Mouse (Mus musculus) cerebellum, adult (tissue): ENCODE data around the gene Ptbp3.

Experiments used
- ATAC-seq: cut with Nextera tagmentation; 2 replicates; pipeline ENCODE4 v1.9.2; 2017; ENCODE audit warnings: mild to moderate bottlenecking, moderate library complexity, mixed read lengths; ENCODE audit not compliant: insufficient number of reproducible peaks, low FRiP score, low TSS enrichment

The Ptbp3 gene

DNA sequence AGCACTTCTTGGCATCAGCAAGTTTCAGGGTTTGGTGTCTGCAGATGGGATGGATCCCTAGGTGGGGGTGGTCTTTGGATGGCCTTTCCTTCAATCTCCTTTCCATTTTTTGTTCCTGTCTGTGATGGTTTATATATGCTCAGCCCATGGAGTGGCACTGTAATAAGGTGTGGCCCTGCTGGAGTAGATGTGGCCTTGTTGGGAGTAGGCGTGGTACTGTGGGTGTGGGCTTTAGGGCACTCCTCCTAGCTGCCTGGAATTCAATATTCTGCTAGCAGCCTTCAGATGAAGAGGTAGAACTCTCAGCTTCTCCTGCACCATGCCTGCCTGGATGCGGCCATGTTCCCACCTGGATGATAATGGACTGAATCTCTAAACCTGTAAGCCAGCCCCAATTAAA, 39.6 kb downstream of the Ptbp3 start:
- ATAC-seq, result no peak

DNA sequence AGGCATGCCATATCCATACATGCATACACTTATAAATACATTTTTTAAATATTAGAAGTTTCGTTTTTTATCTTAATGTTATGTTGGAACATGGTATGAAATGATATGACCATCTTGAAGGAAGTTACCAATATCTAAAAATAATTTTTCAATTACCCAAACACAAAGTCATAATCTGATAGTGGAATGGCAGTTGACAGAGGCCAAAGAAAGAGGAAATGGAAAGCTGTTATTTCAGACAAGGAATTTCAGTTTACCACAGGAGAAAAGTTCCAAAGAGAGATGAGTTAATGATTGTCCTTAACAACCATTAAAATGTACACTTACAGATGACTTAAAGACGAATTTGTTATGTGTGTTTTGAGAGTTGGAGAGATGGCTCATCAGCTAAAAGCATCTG, 41.4 kb downstream of the Ptbp3 start:
- ATAC-seq, result no peak

DNA sequence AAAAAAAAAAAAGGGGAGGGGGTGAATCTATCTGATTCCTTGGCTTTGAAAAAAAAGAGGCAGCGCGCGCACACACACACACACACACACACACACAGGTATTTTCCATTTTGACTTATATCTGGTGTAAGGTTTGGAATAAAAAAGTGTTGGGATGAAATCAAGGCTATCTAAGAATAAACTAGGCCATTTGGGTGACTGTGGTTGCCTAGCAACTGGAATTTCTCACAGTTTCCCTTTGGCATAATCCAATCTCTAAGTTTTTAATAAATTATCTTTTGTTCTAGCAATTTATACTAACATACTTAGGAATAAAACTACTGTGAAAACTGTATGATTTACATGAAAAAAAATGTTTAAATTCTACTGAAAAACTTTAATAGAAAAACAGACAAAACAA, 42.5 kb downstream of the Ptbp3 start:
- ATAC-seq, result no peak

DNA sequence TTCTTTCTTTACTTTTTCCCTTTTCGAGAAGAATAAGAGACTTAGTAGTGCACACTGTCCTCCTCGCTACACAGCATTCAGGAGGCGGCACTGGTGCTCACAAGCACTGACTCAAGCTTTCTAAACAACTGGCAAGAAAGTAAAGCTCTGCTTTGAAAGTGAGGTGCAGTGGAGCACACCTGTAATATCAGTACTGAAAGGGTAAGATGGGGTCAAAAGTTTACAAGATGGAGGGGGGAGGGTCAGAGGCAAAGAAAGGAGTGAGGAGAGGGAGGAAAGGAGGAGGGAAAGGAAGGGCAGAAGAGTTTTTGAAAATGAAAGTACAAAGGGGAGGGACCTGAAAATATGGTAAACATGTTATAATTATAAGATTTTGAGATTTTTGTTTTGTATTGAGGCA, 43.7 kb downstream of the Ptbp3 start:
- ATAC-seq, result no peak

DNA sequence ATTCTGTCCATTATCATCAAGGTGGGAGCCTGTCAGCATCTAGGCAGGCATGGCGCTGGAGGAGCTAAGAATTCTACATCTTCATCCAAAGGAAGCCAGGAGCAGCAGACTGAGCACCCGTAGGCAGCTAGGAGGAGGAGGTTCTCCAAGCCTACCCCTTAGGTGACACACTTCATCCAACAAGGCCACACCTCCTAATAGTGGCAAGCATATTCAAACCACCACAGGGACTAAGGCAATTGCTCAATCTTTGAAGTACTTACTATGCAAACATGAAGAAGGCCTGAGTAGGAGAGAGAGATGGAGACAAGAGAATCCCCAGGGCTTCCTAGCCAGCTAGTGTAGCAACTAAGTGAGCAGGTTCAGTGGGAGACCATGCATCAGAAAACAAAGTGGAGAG, 58.1 kb downstream of the Ptbp3 start:
- no peak for ATAC-seq

DNA sequence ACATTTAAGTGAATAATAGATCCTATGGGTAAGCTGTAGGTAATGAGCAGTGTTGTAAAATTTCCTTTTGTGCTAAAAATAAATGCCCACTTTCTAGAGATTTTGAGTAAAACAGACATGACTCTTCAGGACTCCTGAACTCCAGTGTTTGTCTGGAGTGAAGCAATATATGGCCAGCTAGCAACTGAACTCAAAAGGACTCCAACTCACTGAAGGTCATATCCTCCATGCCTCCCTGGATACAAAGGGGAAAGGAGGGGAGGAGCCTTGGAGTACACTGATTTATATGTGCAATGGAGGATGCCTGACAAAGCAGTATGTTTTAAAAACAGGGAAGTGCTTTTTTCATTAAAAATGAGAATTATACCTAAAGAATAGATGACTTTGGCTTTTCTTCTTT, 77.9 kb downstream of the Ptbp3 start:
- ATAC-seq, result no peak

DNA sequence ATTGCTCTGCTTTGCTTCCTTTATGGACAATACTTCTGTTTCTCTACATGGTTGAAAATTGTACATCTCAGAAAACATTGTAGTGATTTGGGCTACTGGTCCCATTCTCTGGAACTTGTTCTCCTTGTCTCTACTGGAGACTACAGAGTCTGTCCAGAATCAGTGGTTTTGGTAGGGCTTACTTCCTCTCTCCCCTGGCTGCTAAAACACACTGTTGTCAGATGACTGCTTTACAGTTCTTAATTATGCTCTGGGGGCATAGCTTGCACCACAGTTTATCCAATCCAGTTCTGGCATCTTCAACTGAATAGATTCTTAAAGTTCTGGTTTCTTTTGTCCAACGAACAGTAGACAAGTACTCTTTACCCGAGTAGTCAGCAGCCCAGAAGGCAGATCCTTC, 83.7 kb downstream of the Ptbp3 start:
- ATAC-seq, result no peak

DNA sequence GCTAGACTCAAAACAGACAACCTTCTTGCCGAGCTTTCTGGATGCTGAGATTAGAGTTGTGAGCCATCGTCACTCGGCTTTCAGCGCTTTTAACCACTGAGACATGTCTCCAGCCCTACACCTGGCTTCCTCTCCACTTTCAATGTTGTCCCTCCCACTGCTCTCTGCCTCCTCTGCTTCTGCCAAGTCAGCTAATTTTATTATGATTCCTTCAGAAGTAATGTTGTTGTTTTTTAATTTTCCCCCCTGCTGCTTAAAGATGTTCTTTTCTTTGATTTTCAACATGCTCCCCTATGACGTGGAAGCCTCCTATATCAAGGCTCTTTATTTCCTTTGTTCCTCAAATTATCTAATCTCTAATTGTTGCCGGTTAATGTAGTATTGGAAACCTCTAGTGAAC, 84.5 kb downstream of the Ptbp3 start:
- ATAC-seq, result no peak

DNA sequence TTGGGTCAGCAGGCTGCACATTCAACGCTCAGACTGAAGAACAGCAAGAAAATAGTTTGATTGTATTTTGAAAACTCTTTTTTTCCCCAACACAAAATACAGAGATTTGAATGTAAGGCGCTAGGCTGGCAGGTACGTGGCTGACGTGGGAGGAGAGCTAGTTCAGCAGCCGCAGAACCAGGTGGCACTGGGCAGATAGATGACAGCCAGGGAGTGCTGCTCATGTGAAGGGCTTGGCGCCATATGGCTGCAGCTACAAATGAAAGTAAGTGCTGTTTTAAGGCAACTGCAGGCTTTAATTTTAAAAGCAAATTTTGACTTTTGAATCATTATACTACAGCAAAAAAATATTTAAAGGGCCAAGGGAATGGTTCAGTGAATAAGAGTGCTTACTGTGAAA, 86.7 kb downstream of the Ptbp3 start:
- no peak for ATAC-seq

DNA sequence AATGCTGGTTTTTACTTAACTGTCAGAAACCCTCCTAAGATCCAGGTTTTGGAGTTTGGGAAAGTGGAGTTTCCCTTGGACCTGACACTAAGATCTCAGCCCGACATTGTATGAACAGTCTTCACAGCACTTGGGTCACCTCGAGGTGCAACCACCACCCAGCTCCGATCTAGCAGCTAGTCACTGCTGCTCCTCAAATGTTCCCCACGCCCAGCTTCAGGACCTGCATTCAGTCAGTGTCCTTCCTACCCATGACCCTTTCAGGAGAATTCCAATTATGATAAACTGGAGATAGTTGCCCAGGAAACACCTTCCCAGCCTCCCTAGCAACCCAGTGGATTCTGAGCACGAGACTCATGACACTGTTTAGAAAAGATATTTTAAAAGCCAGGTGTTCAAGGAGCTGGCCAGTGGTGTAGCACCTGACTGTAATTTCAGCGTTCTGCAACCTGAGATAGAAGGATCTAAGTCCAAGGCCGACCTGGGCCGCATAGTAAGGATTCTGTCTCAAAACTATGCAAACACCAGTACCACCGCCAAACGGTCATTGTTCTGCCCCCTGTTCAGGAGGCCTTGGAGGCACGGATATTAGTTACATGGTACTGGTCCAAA, 87.9 kb downstream of the Ptbp3 start:
- ATAC-seq, result no peak

DNA sequence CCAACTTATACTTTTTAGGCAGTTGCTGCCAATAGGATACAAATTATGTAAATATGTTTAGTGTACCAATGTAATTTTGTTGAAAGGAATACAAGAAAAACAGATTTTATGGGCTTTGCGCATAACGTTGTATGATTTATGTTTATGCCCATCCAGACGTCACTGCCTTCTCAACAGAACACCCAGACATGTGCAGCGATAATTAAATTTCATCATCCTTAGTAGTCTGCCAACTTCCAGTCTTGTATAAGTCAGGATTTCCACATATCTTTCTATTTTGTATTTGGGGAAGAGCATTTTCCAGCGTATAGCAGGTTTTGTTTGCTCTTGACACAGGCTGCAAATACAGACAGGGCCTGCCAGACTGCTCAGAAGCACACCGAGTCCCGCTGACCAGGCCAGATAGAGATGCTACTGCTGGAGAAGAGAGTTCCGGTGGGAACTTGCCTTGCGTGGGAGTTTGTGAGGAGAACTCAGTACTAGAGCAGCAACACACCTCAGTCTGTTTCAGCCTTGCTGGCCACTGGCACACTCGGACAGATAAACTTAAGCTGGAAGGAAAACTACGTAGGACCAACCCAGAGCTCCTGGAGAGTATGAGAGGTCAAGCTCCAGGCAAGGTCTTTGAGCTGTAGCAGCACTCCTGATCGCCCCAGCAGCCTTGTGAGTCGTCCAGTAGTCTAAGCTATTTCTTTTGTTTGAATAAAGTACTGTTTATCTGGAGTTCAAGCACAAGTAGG, 89.8 kb downstream of the Ptbp3 start:
- ATAC-seq, result no peak

DNA sequence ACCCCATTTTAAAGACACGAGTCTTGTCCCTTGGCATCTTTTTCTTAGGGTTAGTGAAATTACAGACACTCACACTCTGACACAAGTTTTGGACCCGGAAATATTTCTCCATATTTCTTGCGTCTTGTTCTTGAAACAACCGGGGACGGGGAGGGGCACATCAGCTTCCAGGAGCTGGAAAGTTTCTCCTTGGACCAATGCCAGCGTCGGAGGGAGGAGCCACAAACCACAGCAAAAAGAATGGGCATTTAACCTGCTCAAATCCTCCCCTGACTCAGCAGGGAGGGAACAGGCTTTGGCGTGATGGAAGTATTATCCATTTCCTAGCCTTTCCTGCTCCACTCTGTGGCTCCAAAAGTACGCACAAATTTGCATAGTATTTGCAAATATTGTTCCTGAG, 91.2 kb downstream of the Ptbp3 start:
- no peak for ATAC-seq

DNA sequence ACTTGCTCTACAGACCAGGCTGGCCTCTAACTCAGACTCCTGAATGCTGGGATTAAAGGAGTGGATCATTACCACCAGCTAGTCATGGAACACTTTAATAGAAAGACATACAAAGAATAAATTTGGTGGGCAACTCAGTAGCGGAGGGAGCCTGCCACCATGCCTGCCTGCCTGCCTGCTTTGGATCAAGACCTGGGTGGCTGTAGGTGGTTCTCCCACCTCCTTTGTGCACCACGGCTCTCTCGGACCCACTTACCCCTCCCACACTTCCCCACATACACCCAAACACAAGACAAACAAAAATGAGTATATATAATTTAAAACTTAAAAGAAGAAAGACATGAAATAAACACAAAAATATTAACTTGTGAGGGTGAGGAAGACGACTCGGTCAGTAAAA, 92.1 kb downstream of the Ptbp3 start:
- ATAC-seq, result no peak

DNA sequence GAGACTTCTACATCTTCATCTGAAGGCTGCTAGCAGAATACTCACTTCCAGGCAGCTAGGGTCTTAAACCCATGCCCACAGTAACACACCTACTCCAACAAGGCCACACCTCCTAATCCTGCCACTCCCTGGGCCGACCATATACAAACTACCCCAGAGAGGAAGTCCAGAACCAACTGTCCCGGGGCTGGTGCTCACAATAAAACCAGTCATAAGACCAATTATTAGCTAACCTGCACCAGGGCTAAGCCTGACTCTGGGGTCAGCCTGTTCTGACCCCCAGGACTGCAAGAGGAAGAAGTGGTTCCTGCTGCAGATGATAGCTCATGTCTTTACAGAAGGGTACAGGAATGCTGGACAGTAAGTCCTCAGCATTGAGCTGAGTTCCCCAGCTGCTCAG, 93.7 kb downstream of the Ptbp3 start:
- no peak for ATAC-seq

DNA sequence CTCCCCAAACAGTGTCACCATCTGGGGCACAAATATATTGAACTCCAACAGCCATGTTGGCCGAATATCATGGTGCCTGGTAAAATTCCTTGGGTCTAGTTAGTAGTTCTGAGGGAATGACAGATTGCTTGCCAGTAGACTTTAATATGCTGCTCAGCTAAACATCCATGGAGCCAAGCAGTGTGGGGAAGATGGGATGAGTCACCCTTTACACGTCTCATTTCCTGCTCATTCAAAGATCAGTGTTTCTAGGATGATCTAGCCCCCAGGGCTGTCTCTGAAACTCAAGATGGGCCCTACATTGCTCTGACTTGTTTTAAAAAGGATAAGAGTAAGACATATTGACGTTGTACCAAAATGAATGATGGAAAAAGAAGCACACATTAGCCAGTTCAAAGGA, 95.1 kb downstream of the Ptbp3 start:
- no peak for ATAC-seq

DNA sequence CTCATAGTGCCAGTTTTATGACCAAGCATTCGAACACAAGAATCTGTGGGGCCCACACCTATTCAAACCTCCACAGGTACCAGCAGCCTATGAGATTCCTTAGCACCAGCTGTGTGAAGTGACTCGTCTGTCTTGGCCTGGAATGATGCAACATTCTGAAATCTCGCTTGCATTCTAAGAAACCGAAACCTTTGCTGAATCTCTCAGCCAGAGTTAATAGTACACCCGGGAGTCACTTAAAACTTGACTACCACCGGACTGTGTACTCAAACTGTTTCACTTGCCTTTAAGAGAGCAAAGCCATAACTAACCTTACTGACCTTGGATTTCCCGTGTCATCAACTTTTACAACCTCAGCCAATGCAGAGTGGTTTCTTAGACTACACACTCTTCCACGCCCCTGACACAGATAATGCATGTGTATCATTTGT, 96.6 kb downstream of the Ptbp3 start:
- no peak for ATAC-seq

DNA sequence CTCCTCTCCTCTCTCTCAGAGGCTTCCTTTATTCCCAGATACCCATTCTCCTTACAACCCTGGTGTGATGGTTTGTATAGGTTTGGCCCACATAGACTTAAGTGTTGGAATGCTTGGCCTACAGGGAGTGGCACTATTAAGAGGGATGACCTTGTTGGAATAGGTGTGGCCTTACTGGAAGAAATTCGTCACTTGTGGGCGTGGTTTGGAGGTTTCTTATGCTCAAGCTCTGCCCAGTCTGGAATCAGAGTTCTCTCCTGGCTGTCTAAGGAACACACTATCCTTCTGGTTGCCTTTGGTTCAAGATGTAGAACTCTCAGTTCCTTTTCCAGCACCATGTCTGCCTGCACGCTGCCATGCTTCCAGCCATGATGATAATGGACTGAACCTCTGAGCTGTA, 98.3 kb downstream of the Ptbp3 start:
- no peak for ATAC-seq

DNA sequence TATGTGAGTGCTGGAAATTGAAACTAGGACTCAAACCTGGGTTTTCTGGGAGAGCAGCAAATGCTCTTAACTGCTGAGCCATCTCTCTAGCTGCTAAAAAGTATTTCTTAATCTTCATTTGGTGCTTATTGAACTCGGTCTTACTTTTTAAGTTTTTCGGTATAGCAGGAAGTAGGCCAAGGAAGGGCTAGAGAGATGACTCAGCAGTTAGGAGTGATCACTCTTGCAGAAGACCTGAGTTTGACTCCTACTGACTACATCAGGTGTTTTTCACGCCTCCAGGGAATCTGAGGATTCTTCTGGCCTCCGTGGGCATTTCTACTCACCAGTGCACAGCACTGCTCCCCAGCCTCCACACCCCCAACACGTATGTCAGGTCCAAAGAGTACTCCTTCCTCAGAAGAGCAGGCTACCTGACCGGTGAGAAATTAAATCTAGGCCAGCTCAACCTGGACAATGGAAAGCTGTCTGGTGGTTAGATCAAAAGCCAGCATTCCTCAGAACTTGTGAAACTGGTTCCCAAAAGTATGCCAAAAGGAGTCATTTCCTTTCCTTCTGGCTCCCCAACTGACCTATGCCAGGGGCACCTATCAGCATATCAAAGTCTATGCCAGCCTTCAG, 98.8 kb downstream of the Ptbp3 start:
- no peak for ATAC-seq

DNA sequence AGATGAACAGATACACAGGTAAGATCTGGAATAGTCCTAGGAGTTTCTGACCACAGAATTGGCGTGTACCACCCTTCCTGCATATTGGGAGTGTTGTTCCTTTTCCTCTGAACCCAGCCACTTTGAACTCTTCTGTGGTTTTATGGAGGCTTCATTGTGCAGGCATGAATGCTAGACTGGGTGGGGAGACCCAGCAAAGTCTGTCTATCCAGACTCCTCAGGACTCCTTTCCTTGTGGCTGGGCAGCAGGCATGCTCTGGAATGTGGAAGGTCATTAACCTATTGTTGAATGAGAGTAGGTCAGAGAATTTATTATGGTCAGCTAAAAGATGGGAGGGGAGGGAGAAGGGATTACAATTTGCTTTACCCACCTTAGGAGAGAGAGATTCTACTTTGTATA, 101.9 kb downstream of the Ptbp3 start:
- ATAC-seq, result no peak

DNA sequence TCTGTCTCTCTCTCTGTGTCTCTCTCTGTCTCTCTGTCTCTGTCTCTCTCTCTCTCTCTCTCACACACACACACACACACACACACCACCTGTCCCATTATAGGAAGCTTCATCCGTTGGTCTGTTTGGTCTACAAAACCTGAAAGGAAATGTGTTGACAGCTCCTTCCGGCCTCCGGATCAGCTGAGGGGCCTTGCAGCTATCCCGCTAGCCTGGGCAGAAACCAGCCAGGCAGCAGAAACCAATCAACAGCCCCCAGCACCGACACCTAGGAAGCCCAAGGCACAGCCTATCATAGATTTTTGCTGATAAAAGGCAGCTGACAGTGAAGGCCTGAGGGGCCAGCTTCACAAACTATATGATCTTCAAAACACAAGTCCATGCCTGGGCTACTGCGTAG, 103.6 kb downstream of the Ptbp3 start:
- no peak for ATAC-seq

DNA sequence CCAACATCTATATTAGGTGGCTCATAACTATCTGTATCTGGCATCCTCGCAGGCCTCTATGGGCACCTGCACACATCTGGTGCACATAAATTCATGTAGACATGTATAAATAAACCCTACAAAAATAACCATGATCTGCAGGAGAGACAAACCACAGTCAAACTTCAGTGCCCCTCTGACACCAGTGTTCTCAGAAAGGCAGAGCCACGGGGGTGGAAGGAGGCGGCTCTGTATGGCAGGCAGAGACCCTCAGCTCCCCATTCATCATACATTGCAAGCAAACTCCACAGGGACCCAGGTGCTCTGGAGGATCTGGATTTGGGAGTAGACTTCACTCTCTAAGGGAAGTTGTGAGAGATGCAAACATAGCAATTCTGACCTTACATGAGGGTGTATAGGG, 104.2 kb downstream of the Ptbp3 start:
- no peak for ATAC-seq

DNA sequence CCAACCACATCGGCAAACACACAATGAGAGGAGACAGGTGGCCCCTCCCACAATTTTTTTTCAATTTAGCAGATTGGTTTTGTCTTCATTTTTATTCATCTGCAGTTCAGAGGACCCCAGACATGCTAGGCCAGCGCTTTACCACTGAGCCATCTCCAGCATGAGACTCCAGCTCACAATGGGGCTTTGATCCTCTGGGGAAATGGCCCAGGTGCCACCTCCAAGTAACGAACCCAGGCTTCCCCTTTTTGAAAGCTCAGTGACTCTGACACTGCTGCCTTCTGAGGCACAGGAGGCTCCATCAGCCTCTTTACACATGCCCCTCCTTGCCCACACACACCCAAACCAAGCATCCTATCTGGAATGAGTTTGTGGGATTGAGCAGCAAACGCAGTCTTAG, 105.1 kb downstream of the Ptbp3 start:
- ATAC-seq, result no peak
